Mouse (Mus musculus) spleen, postnatal 10 days (tissue): Measurements from ENCODE around the gene Hist1h1t.
A peak's percentile ranks its signal among the peaks of the same experiment; 100 is the strongest.

Experiments used
- DNase-seq, 2 experiments: peaks; one replicate each; pipeline ENCODE4 v3.0.0; 2021 to 2022; ENCODE audit warnings: low spot score in 2 of 2

Gene Hist1h1t

GRCm38 (mm10) chr13:23732156-23732804 is 36.7 kb downstream of the Hist1h1t start:
- DNase-seq = peak; percentile 16 to 58

GRCm38 (mm10) chr13:23737091-23737490 is 41.5 kb downstream of the Hist1h1t start:
- DNase-seq = peak in 1 of 2 experiments; percentile 9

GRCm38 (mm10) chr13:23738041-23738440 is 42.4 kb downstream of the Hist1h1t start:
- peak; percentile 54 to 76 for DNase-seq

GRCm38 (mm10) chr13:23738677-23739068 is 43.1 kb downstream of the Hist1h1t start, which contains the start of gene Hist1h1c:
Hist1h1c (plus strand) TSS chr13:23738808.
- peak; percentile 96 to 99 for DNase-seq

GRCm38 (mm10) chr13:23739069-23739921 is 43.7 kb downstream of the Hist1h1t start:
- DNase-seq = peak; percentile 92

GRCm38 (mm10) chr13:23739922-23740252 is 44.3 kb downstream of the Hist1h1t start:
- DNase-seq = no peak

GRCm38 (mm10) chr13:23740256-23740840 is 44.7 kb downstream of the Hist1h1t start:
- DNase-seq = no peak

- DNase-seq = peak in 1 of 2 experiments; percentile 4
Measured at GRCm38 (mm10) chr13:23740910-23741309, 45.3 kb downstream of the Hist1h1t start.

GRCm38 (mm10) chr13:23742007-23742406 is 46.4 kb downstream of the Hist1h1t start:
- DNase-seq = peak in 1 of 2 experiments; percentile 19

- DNase-seq = peak in 1 of 2 experiments; percentile 9
Measured at GRCm38 (mm10) chr13:23743215-23743614, 47.6 kb downstream of the Hist1h1t start.

GRCm38 (mm10) chr13:23743963-23744362 is 48.3 kb downstream of the Hist1h1t start:
- DNase-seq = no peak

- DNase-seq = peak in 1 of 2 experiments; percentile 49
Measured at GRCm38 (mm10) chr13:23744421-23745380, 49.1 kb downstream of the Hist1h1t start.

GRCm38 (mm10) chr13:23745381-23746161 is 50.0 kb downstream of the Hist1h1t start, which contains the start of gene Hist1h3c:
Hist1h3c (minus strand) TSS chr13:23745602.
- peak; percentile 87 to 92 for DNase-seq
